Mouse (Mus musculus): ENCODE data around the gene Rnf39. TPM values are rescaled to one million over a fixed set of nuclear protein-coding genes. Genes with fewer than 3 reads are reported as not detected.
"Not testable (repeated sequence)": the region's sequence is repeated elsewhere in the genome, so short reads cannot be mapped to it uniquely, and the experiment has no call there.

Rnf39 gene
- polyA plus RNA-seq, 1 experiment, result 13.6 TPM

DNA sequence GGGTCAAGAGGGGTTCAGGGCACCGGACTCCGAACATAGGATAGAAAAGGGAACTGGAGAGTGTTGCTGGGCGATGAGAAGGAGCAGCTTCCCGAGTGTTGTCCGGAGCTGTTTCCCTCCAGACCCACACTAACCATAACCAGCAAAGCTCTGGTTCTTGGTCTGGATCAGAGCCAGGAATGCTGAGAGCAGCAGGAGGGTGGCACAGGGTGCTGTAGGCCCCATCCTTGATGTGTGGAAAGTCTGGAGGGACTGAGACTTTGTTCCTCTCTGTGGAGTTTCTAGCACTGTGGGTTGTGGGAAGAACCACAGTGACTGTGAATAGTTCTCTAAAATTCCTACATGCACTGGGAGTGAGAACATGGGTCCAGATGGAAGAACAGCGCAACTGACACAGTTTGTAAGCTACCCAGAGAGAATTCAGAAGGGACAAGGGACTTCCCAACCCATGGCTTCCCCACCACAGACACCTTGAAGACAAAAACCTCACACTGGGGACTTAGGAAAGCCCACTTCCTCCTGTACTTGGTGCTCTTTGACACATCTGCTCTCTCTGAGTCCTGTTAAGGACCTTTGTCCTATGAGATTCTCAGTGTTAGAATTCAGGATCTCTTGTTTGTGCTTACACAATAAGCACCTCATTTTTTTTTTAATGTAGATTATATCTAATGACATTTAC, 28.6 kb downstream of the Rnf39 start:
- Histone ChIP-seq H3K4me1 (ENCODE audit: control insufficient read depth, insufficient read depth, low read length) (no peaks in the 10 kb centered on the region), H3K4me3 (ENCODE audit: insufficient read depth, low read length) (no peak overlapping the region), H3K27ac (ENCODE audit: insufficient read depth, low read length) (no peak overlapping the region)
- TF ChIP-seq CTCF (IDR thresholded peaks at IDR 0.05; ENCODE audit: extremely low read depth, insufficient read depth, low read length) (no peak), POLR2A (IDR thresholded peaks at IDR 0.05; ENCODE audit: extremely low read depth, insufficient read depth, low read length) (no peak)

DNA sequence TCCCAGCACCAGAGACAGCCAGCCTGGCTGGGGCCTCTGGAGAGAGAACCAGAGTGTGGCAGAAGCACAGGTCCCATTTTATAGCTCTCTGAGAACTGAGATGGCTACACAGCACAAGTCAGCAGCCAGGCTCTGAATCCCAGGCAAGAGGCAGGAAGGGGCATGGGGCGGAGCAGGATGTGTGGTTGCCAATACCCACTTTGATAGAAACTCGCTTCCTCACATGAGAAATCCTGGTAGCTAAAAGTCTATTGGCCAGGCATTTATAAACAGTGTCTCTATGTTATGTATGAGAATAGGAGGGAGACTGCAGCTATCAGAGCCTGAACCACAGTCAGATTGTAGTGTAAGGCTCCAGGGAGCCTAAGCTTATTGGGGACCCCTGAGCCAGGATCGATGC, 30.1 kb downstream of the Rnf39 start:
- no peak overlapping the region for H3K27ac ChIP-seq (ENCODE audit: insufficient read depth, low read length)
- H3K4me1 ChIP-seq (ENCODE audit: control insufficient read depth, insufficient read depth, low read length), result no peaks in the 10 kb centered on the region
- no peak overlapping the region for H3K4me3 ChIP-seq (ENCODE audit: insufficient read depth, low read length)
- TF ChIP-seq POLR2A (IDR thresholded peaks at IDR 0.05; ENCODE audit: extremely low read depth, insufficient read depth, low read length), result no peak
- TF ChIP-seq CTCF (IDR thresholded peaks at IDR 0.05; ENCODE audit: extremely low read depth, insufficient read depth, low read length), result no peak

DNA sequence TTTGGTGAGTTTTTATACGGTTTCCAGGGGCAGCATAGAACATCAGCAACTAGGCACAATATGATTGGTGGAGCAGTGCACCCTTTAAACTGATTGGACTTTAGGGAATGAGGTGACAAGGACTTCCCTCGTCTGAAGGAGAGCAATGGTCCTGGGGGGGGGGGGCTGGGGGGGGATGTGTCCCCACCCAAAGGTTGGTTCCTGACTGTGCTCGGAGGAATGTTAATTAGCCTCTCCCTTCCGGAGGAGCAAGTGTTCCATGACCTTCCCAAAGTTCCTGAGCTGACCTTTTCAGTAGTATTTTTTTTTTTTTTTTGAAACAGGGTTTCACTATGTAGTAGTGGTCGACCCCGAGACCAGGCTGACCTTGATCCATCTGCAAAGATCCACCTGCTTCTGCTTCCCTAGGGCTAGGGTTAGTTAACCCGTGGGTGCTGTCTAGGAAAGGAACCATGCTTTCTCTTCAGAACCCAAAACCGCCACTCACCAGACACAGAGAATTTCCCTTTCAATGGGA, 30.6 kb downstream of the Rnf39 start:
- H3K4me3 ChIP-seq (ENCODE audit: insufficient read depth, low read length), result no peak overlapping the region
- no peaks in the 10 kb centered on the region for H3K4me1 ChIP-seq (ENCODE audit: control insufficient read depth, insufficient read depth, low read length)
- TF ChIP-seq CTCF (IDR thresholded peaks at IDR 0.05; ENCODE audit: extremely low read depth, insufficient read depth, low read length) (no peak), POLR2A (IDR thresholded peaks at IDR 0.05; ENCODE audit: extremely low read depth, insufficient read depth, low read length) (no peak)
- H3K27ac ChIP-seq (ENCODE audit: insufficient read depth, low read length), result no peak overlapping the region

DNA sequence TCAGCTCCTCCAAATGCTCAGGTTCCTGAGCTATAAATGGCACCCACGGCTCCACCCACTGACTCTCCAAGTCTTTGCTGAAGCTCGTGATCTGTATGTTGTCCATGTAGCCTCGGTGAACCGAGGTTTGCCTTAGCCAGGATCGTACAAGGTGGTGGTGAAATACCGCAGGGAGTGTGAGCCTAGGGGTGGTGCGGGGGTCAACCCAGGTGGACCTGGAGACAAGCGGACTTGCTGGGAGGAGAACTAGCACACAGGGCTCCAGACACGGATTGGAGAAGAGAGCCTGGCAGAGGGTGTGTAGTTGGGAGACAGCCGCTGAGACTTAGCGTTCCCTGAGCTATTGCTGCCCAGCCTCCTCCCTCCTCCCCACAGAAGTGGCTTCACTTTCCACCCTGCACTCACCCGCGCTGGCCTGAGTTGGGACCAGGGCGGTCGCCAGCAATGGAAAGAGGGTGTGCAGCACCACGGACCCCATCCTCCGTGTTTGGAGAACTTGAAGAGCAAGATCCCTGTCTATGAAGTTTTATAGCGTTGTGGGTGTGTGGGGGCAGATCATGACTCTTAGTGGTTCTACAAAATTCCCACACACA, 38.6 kb downstream of the Rnf39 start, which contains the start of gene 2410137M14Rik:
Gene 2410137M14Rik, minus strand, starts transcription at position 17 of the 593 bp plus-strand sequence.
- TF ChIP-seq POLR2A (IDR thresholded peaks at IDR 0.05; ENCODE audit: extremely low read depth, insufficient read depth, low read length), result no peak
- no peak for TF ChIP-seq CTCF (IDR thresholded peaks at IDR 0.05; ENCODE audit: extremely low read depth, insufficient read depth, low read length)
- peak within 1 kb of the TSS; percentile 35 for H3K4me3 ChIP-seq (ENCODE audit: insufficient read depth, low read length)

GRCm38 (mm10) chr17:36981845-36982244, 39.1 kb downstream of the Rnf39 start:
- peak overlapping the region; percentile 35; the same call in 1 of the 2 replicates for H3K4me3 ChIP-seq (ENCODE audit: insufficient read depth, low read length)

More for the DNA sequence above, 38.6 kb downstream of the Rnf39 start, which contains the start of gene 2410137M14Rik:
- no peak within 1 kb of the TSS for H3K27ac ChIP-seq (ENCODE audit: insufficient read depth, low read length)
- H3K4me1 ChIP-seq (ENCODE audit: control insufficient read depth, insufficient read depth, low read length), result no peaks in the 10 kb centered on the region

DNA sequence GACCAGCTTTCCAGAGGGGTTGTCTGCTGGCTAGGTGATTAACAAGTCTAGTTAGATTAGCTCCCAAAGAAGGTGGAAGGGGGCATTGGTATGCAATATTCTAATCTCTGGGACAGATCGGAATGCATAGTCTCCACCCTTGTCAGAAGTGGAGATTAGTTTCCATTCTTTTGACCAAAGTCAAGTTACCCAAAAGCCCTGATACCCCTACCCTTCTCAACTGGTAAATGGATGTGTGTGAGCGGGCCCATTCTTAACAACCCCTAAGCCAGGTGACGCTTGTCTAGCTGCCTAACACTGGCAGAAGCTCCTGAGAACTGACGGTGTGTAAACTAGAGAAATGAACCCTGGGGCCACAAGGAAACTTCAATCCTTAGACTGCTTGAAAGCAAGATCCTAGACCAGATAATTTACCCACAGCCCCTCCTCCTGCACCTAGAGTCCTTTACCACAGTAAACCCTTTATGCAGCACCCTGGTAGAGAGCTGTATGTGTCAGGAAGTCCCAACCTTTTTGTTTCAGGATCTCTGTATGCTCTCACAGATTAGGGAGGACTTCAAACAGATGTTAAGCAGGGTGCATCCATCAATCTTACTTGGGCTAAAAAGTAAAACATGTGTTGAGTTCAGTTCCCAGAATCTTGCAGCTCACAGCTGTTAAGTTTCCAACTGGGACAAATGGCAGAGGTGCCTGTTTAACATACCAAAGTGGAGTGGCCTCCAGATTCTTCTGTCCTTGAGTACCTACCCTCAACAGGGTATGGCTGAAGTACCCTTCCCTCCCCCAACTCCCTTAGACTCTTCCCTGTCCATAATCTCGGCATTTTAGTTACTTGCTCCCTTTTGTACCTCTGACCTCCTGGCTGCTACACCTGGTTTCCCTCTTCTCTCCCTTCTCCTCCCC, 39.8 kb downstream of the Rnf39 start:
- TF ChIP-seq POLR2A (IDR thresholded peaks at IDR 0.05; ENCODE audit: extremely low read depth, insufficient read depth, low read length), result no peak
- no peak for TF ChIP-seq CTCF (IDR thresholded peaks at IDR 0.05; ENCODE audit: extremely low read depth, insufficient read depth, low read length)
- Histone ChIP-seq H3K27ac (ENCODE audit: insufficient read depth, low read length) (no peak overlapping the region), H3K4me1 (ENCODE audit: control insufficient read depth, insufficient read depth, low read length) (no peaks in the 10 kb centered on the region), H3K4me3 (ENCODE audit: insufficient read depth, low read length) (no peak overlapping the region)

More at GRCm38 (mm10) chr17:36981845-36982244, 39.1 kb downstream of the Rnf39 start:
- H3K4me1 ChIP-seq (ENCODE audit: control insufficient read depth, insufficient read depth, low read length), result no peaks in the 10 kb centered on the region
- H3K27ac ChIP-seq (ENCODE audit: insufficient read depth, low read length), result no peak overlapping the region
- TF ChIP-seq POLR2A (IDR thresholded peaks at IDR 0.05; ENCODE audit: extremely low read depth, insufficient read depth, low read length) (no peak), CTCF (IDR thresholded peaks at IDR 0.05; ENCODE audit: extremely low read depth, insufficient read depth, low read length) (no peak)

DNA sequence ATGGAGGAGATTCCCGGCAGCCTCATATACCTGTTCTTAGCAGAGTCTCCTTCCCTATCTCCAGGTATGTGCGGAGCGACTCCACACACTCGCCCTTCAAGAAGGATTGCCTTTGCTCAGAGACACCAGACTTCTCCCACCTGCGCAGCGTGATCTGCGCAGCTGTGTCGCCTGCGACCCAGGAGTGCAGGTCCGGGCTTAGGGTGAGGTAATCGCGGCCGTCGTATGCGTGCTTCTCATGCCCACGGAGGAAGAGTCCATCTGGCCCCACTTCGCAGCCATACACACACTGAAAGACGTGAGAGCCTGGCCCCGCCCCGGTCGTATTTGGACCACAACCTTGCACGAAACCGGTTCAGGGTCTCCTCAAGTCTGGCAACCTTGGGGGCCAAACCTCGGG, 45.8 kb downstream of the Rnf39 start:
- no peak for TF ChIP-seq CTCF (IDR thresholded peaks at IDR 0.05; ENCODE audit: extremely low read depth, insufficient read depth, low read length)
- TF ChIP-seq POLR2A (IDR thresholded peaks at IDR 0.05; ENCODE audit: extremely low read depth, insufficient read depth, low read length), result no peak
- Histone ChIP-seq H3K27ac (ENCODE audit: insufficient read depth, low read length) (no peak overlapping the region), H3K4me3 (ENCODE audit: insufficient read depth, low read length) (no peak overlapping the region), H3K4me1 (ENCODE audit: control insufficient read depth, insufficient read depth, low read length) (peaks cover 3% of the 10 kb centered on the region; the same call in 1 of the 2 replicates)

- H3K27ac ChIP-seq (ENCODE audit: insufficient read depth, low read length), result no peak within 1 kb of the TSS
- TF ChIP-seq POLR2A (IDR thresholded peaks at IDR 0.05; ENCODE audit: extremely low read depth, insufficient read depth, low read length) (no peak), CTCF (IDR thresholded peaks at IDR 0.05; ENCODE audit: extremely low read depth, insufficient read depth, low read length) (no peak)
- peaks cover 3% of the 10 kb centered on the region; the same call in 1 of the 2 replicates for H3K4me1 ChIP-seq (ENCODE audit: control insufficient read depth, insufficient read depth, low read length)
- no peak within 1 kb of the TSS for H3K4me3 ChIP-seq (ENCODE audit: insufficient read depth, low read length)
Measured at GRCm38 (mm10) chr17:36989437-36989836, 46.7 kb downstream of the Rnf39 start, which contains the start of gene H2-M5. Gene H2-M5 (minus strand): TSS chr17:36989537.

- H3K4me3 ChIP-seq (ENCODE audit: insufficient read depth, low read length); H3K27ac ChIP-seq (ENCODE audit: insufficient read depth, low read length); H3K4me1 ChIP-seq (ENCODE audit: control insufficient read depth, insufficient read depth, low read length): not testable (repeated sequence)
Measured at GRCm38 (mm10) chr17:36990630-36991029, 47.9 kb downstream of the Rnf39 start.
